Mouse (Mus musculus): ENCODE results near the gene Itga11. TPM values are rescaled to one million over a fixed set of nuclear protein-coding genes. Genes with fewer than 3 reads are reported as not detected.

The Itga11 gene
- polyA plus RNA-seq, 1 experiment from 2014 or later: 2.2 TPM

- DNase-seq (ENCODE audit: low spot score): peak; percentile 48
- peaks cover 29% of the 10 kb centered on the region for H3K4me1 ChIP-seq
- H3K27me3 ChIP-seq (replicated peaks; ENCODE audit: low read depth, poor library complexity, severe bottlenecking): 0 out of 2 replicates have a peak, but pooled peaks cover 6% of the 10 kb centered on the region
- no peak overlapping the region for H3K27ac ChIP-seq (replicated peaks)
- 54% methylated on average over 6 of the region's 6 CpGs for WGBS
- H3K4me3 ChIP-seq: no peak overlapping the region
- H3K36me3 ChIP-seq (replicated peaks): no peaks in the 10 kb centered on the region
- no peaks in the 10 kb centered on the region for H3K9me3 ChIP-seq
These were observed 48.8 kb downstream of the Itga11 start for GRCm38 (mm10) chr9:62726472-62726871.

GRCm38 (mm10) chr9:62744558-62745275, 67.1 kb downstream of the Itga11 start:
- Histone ChIP-seq H3K4me3 (no peak overlapping the region), H3K4me1 (peaks cover 3% of the 10 kb centered on the region; the same call in 1 of the 2 replicates), H3K27ac (replicated peaks) (no peak overlapping the region), H3K36me3 (replicated peaks) (no peaks in the 10 kb centered on the region), H3K27me3 (replicated peaks; ENCODE audit: low read depth, poor library complexity, severe bottlenecking) (no peaks in the 10 kb centered on the region), H3K9me3 (0 out of 2 replicates have a peak, but pooled peaks cover 6% of the 10 kb centered on the region)
- WGBS: 54% methylated on average over 7 of the region's 7 CpGs
- DNase-seq (ENCODE audit: low spot score): peak; percentile 63

- H3K9me3 ChIP-seq: 0 out of 2 replicates have a peak, but pooled peaks cover 6% of the 10 kb centered on the region
- no peaks in the 10 kb centered on the region for H3K36me3 ChIP-seq (replicated peaks)
- peaks cover 4% of the 10 kb centered on the region; the same call in 1 of the 2 replicates for H3K4me1 ChIP-seq
- DNase-seq (ENCODE audit: low spot score): no peak
- H3K4me3 ChIP-seq: no peak overlapping the region
- H3K27me3 ChIP-seq (replicated peaks; ENCODE audit: low read depth, poor library complexity, severe bottlenecking): no peaks in the 10 kb centered on the region
- 93% methylated on average over 6 of the region's 6 CpGs for WGBS
- H3K27ac ChIP-seq (replicated peaks): no peak overlapping the region
These were observed 69.0 kb downstream of the Itga11 start for GRCm38 (mm10) chr9:62746646-62747045.

DNA sequence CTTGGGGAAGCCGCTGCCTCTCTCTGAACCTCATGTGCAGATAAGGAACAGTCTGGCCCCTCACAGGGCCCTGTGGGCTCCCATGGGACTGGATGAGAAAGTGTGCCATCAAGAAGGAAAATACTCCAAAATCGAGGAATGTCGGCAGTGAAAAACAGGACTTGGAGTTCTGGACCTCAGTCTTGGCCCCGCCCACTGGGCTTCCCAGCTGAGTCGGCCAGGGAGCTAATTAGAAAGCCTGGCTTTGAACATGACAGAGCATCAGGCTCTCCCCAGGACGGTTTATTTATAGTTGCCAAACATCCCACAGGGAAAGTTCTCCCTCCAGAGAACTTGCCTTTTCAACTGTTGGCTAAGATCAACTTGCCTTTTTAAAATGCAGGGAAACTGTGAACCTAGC, 72.0 kb downstream of the Itga11 start:
- no peaks in the 10 kb centered on the region; the same call in 1 of the 2 replicates for H3K36me3 ChIP-seq (replicated peaks)
- WGBS: 76% methylated on average over 6 of the region's 6 CpGs
- no peak for DNase-seq (ENCODE audit: low spot score)
- H3K27me3 ChIP-seq (replicated peaks; ENCODE audit: low read depth, poor library complexity, severe bottlenecking): no peaks in the 10 kb centered on the region
- 0 out of 2 replicates have a peak, but pooled peaks cover 6% of the 10 kb centered on the region for H3K9me3 ChIP-seq
- peaks cover 4% of the 10 kb centered on the region; the same call in 1 of the 2 replicates for H3K4me1 ChIP-seq
- no peak overlapping the region for H3K4me3 ChIP-seq
- H3K27ac ChIP-seq (replicated peaks): no peak overlapping the region

DNA sequence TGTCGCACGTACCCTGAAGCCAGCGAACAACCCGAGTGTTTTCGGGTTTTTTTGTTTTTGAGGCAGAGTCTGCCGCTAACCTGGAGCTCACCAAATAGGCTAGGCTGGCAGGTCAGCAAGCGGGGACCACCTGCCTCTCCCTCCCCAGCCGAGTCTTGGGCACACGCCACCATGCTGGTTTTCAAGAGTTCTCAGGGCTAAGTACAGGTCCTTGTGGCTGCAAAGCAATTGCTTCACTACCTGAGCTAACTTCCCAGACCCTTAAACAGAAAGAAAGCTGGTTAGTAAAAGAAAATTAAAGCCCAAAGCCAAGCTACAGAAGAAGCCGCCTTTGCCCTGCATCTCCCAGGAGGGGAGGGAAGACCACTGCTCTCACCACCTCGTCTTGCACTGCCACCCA, 72.8 kb downstream of the Itga11 start:
- peaks cover 4% of the 10 kb centered on the region; the same call in 1 of the 2 replicates for H3K4me1 ChIP-seq
- WGBS: 91% methylated on average over 11 of the region's 11 CpGs
- no peaks in the 10 kb centered on the region for H3K27me3 ChIP-seq (replicated peaks; ENCODE audit: low read depth, poor library complexity, severe bottlenecking)
- H3K4me3 ChIP-seq: no peak overlapping the region
- no peak overlapping the region for H3K27ac ChIP-seq (replicated peaks)
- no peak for DNase-seq (ENCODE audit: low spot score)
- H3K9me3 ChIP-seq: 0 out of 2 replicates have a peak, but pooled peaks cover 6% of the 10 kb centered on the region
- no peaks in the 10 kb centered on the region; the same call in 1 of the 2 replicates for H3K36me3 ChIP-seq (replicated peaks)

DNA sequence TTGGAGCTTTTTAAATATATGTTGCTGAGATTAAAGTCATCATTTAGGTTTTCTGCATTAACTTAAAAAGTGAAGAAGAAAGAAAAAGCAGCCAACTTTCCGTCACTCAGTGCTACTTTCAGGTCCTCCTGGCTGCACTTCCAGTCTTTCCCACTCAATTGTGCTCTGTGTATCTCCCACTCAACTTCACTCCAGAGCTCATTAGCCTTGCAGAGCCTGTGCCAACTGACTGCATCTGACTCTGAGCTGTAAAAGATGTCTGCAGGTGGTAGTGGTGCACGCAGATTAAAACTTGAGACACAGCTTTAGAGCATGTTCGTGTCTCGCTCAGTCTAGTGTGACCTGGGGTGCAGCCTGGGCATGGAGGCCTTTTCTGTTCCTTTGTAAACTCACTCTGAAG, 80.7 kb downstream of the Itga11 start:
- no peak for DNase-seq (ENCODE audit: low spot score)
- Histone ChIP-seq H3K4me1 (peaks cover 3% of the 10 kb centered on the region), H3K4me3 (no peak overlapping the region), H3K27ac (replicated peaks) (no peak overlapping the region), H3K9me3 (no peaks in the 10 kb centered on the region), H3K27me3 (replicated peaks; ENCODE audit: low read depth, poor library complexity, severe bottlenecking) (0 out of 2 replicates have a peak, but pooled peaks cover 7% of the 10 kb centered on the region), H3K36me3 (replicated peaks) (no peaks in the 10 kb centered on the region)
- WGBS: 91% methylated on average over 4 of the region's 4 CpGs

- Histone ChIP-seq H3K4me3 (no peak overlapping the region), H3K27me3 (replicated peaks; ENCODE audit: low read depth, poor library complexity, severe bottlenecking) (peaks cover 15% of the 10 kb centered on the region), H3K9me3 (no peaks in the 10 kb centered on the region), H3K4me1 (peaks cover 7% of the 10 kb centered on the region), H3K27ac (replicated peaks) (no peak overlapping the region), H3K36me3 (replicated peaks) (no peaks in the 10 kb centered on the region)
- 63% methylated on average over 3 of the region's 3 CpGs for WGBS
- DNase-seq (ENCODE audit: low spot score): no peak
These were observed 82.0 kb downstream of the Itga11 start for GRCm38 (mm10) chr9:62759601-62760000.

DNA sequence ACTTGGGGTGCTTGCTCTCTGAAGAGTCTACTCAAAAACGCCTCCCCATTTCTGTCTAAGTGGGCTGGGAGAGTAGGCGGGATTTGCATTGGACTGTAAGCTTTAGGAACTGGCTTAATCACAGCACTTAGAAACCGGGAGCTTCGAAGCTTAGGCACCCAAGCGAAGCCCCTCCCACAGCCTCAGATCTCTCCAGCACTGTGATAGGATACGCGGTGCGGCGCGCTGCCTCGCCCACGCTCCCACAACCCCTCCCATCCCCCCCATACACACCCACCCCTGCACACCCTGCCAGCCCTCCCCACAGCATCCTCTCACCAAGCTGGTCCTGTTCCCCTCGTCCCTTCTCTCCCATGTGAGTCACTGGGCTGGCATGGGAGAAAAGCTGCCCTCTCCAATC, 85.9 kb downstream of the Itga11 start:
- DNase-seq (ENCODE audit: low spot score): peak; percentile 42
- H3K27ac ChIP-seq (replicated peaks): no peak overlapping the region
- no peaks in the 10 kb centered on the region for H3K9me3 ChIP-seq
- no peaks in the 10 kb centered on the region for H3K36me3 ChIP-seq (replicated peaks)
- H3K4me3 ChIP-seq: peak overlapping the region; percentile 31
- WGBS: 18% methylated on average over 13 of the region's 13 CpGs
- H3K4me1 ChIP-seq: peaks cover 7% of the 10 kb centered on the region
- peaks cover 24% of the 10 kb centered on the region for H3K27me3 ChIP-seq (replicated peaks; ENCODE audit: low read depth, poor library complexity, severe bottlenecking)

GRCm38 (mm10) chr9:62765346-62765745, 87.7 kb downstream of the Itga11 start:
- WGBS: 75% methylated on average over 4 of the region's 4 CpGs
- peaks cover 7% of the 10 kb centered on the region for H3K4me1 ChIP-seq
- peaks cover 24% of the 10 kb centered on the region for H3K27me3 ChIP-seq (replicated peaks; ENCODE audit: low read depth, poor library complexity, severe bottlenecking)
- H3K4me3 ChIP-seq: no peak overlapping the region
- no peaks in the 10 kb centered on the region for H3K36me3 ChIP-seq (replicated peaks)
- H3K27ac ChIP-seq (replicated peaks): no peak overlapping the region
- no peak for DNase-seq (ENCODE audit: low spot score)
- no peaks in the 10 kb centered on the region for H3K9me3 ChIP-seq

DNA sequence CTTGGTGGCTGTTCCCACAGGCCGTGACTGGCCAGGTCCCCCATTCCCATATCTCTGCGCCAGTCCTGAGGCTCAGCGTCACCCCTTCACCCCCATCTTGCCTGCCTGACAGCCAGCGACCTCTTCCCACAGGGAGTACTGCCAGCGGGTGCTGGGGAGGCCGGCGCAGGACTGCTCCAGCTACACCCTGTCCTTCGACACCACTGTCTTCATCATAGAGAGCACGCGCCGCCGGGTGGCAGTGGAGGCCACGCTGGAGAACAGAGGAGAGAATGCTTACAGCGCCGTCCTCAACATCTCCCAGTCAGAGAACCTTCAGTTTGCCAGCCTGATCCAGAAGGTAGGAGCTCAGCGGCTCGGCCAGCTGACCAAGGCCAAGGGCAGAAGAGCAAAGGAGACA, 89.8 kb downstream of the Itga11 start:
- 69% methylated on average over 17 of the region's 17 CpGs for WGBS
- Histone ChIP-seq H3K4me1 (peaks cover 7% of the 10 kb centered on the region), H3K4me3 (no peak overlapping the region), H3K36me3 (replicated peaks) (no peaks in the 10 kb centered on the region), H3K9me3 (no peaks in the 10 kb centered on the region), H3K27ac (replicated peaks) (no peak overlapping the region), H3K27me3 (replicated peaks; ENCODE audit: low read depth, poor library complexity, severe bottlenecking) (peaks cover 21% of the 10 kb centered on the region)
- DNase-seq (ENCODE audit: low spot score): no peak

DNA sequence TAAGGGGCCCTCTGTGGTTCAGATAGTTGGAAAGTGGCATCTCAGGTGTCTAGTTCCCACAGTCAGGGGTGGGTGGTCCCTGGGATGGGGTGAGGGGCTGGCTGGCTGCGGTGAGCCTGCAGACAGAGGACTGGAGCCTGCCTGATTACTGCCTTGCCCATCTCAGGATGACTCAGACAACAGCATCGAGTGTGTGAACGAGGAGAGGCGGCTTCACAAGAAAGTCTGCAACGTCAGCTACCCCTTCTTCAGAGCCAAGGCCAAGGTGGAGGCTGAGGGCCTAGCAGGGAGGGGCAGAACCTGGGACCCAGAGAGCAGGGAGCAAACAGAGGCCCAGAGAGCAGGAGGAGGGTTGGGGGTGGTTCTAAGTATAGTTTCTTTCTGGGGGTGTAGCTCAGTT, 90.7 kb downstream of the Itga11 start:
- peaks cover 7% of the 10 kb centered on the region; the same call in 1 of the 2 replicates for H3K4me1 ChIP-seq
- H3K36me3 ChIP-seq (replicated peaks): no peaks in the 10 kb centered on the region
- H3K9me3 ChIP-seq: no peaks in the 10 kb centered on the region
- no peak for DNase-seq (ENCODE audit: low spot score)
- 82% methylated on average over 5 of the region's 5 CpGs for WGBS
- H3K27me3 ChIP-seq (replicated peaks; ENCODE audit: low read depth, poor library complexity, severe bottlenecking): peaks cover 17% of the 10 kb centered on the region
- H3K4me3 ChIP-seq: no peak overlapping the region
- H3K27ac ChIP-seq (replicated peaks): no peak overlapping the region

DNA sequence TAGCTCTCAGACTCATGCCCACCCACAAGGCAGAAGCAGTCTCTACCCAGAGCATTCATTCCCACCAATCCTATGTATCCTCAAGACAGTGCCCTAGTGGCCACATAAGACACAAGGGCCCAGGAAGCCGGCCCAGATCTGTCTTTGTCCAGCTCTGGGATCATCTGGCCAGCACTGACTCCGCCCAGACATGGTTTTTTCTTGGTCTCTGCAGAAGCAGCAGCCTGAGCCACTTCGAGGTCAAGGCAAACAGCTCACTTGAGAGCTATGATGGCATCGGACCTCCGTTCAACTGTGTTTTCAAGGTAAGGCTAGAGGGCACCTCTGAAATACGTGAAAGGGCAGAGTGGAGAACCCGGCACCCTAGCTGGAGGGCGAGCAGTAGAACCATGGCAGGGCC, 95.1 kb downstream of the Itga11 start:
- H3K36me3 ChIP-seq (replicated peaks): no peaks in the 10 kb centered on the region
- H3K27ac ChIP-seq (replicated peaks): no peak overlapping the region
- H3K4me1 ChIP-seq: peaks cover 14% of the 10 kb centered on the region
- H3K4me3 ChIP-seq: no peak overlapping the region
- DNase-seq (ENCODE audit: low spot score): no peak
- H3K27me3 ChIP-seq (replicated peaks; ENCODE audit: low read depth, poor library complexity, severe bottlenecking): no peaks in the 10 kb centered on the region
- 81% methylated on average over 8 of the region's 8 CpGs for WGBS
- H3K9me3 ChIP-seq: no peaks in the 10 kb centered on the region

- no peaks in the 10 kb centered on the region for H3K9me3 ChIP-seq
- H3K36me3 ChIP-seq (replicated peaks): no peaks in the 10 kb centered on the region
- WGBS: 59% methylated on average over 4 of the region's 4 CpGs
- H3K4me3 ChIP-seq: no peak overlapping the region
- peak; percentile 31 for DNase-seq (ENCODE audit: low spot score)
- peaks cover 14% of the 10 kb centered on the region for H3K4me1 ChIP-seq
- no peak overlapping the region for H3K27ac ChIP-seq (replicated peaks)
- no peaks in the 10 kb centered on the region for H3K27me3 ChIP-seq (replicated peaks; ENCODE audit: low read depth, poor library complexity, severe bottlenecking)
These were observed 97.8 kb downstream of the Itga11 start for GRCm38 (mm10) chr9:62775464-62775863.

Data from embryonic facial prominence, embryonic 10.5 days (tissue).